Mouse (Mus musculus) neutrophil, adult 59 days (primary cell): Measurements from ENCODE around the gene D230025D16Rik. TPM values are rescaled to one million over a fixed set of nuclear protein-coding genes. Genes with fewer than 3 reads are reported as not detected.

Experiments
- total RNA-seq, 2 experiments: library from RNA; stranded (reverse); gene quantifications; 1 replicate in 1 of 2; 2 replicates in 1 of 2; pipeline ENCODE4 v1.2.4; 2023

The D230025D16Rik gene
- total RNA-seq = 10 to 100 TPM; 35.5 to 39.9 TPM

GRCm38 (mm10) chr8:105224413-105225271 lies at the start of gene D230025D16Rik:
D230025D16Rik (plus strand) TSS chr8:105225145.

GRCm38 (mm10) chr8:105254966-105255350 lies 30.0 kb downstream of the D230025D16Rik start, which contains the start of gene B3gnt9:
B3gnt9 (minus strand) TSS chr8:105255153.

GRCm38 (mm10) chr8:105264024-105264982 lies 39.4 kb downstream of the D230025D16Rik start, which contains the start of the genes Tradd and Fbxl8:
Tradd (minus strand) TSS chr8:105264609.
Fbxl8 (plus strand) TSS chr8:105264648.

GRCm38 (mm10) chr8:105269461-105269947 lies 44.6 kb downstream of the D230025D16Rik start, which contains the start of gene Hsf4:
Hsf4 (plus strand) TSS chr8:105269801.

GRCm38 (mm10) chr8:105275840-105276239 lies 50.9 kb downstream of the D230025D16Rik start, which contains the start of gene Nol3:
Nol3 (plus strand) TSS chr8:105276140.

GRCm38 (mm10) chr8:105289805-105290460 lies 65.0 kb downstream of the D230025D16Rik start, which contains the start of gene 4931428F04Rik:
4931428F04Rik (minus strand) TSS chr8:105289864.

GRCm38 (mm10) chr8:105295895-105296573 lies 71.1 kb downstream of the D230025D16Rik start, which contains the start of gene Exoc3l:
Exoc3l (minus strand) TSS chr8:105296101.

GRCm38 (mm10) chr8:105297511-105298192 lies 72.7 kb downstream of the D230025D16Rik start, which contains the start of gene E2f4:
E2f4 (plus strand) TSS chr8:105297663.

Other genes with a start within 250 kb of the D230025D16Rik start
- not detected for gene Ces2h, start 224.3 kb upstream of the D230025D16Rik start, total RNA-seq
- gene Ces3a, start 176.5 kb upstream of the D230025D16Rik start, total RNA-seq = not detected
- not detected for gene Ces3b, start 141.4 kb upstream of the D230025D16Rik start, total RNA-seq
- not detected for gene Ces4a, start 93.3 kb upstream of the D230025D16Rik start, total RNA-seq
- gene Cbfb, start 54.5 kb upstream of the D230025D16Rik start, total RNA-seq = 10 to 100 TPM; 75.2 to 82.3 TPM
- gene B3gnt9, start 30.0 kb downstream of the D230025D16Rik start, total RNA-seq = under 1 TPM; 0.69 to 0.84 TPM
- gene Tradd, start 39.5 kb downstream of the D230025D16Rik start, total RNA-seq = 10 to 100 TPM; 15.9 to 22.2 TPM
- gene Fbxl8, start 39.5 kb downstream of the D230025D16Rik start, total RNA-seq = 1 to 10 TPM; 4.8 to 4.9 TPM
- not detected for gene Hsf4, start 44.7 kb downstream of the D230025D16Rik start, total RNA-seq
- not detected for gene Nol3, start 51.0 kb downstream of the D230025D16Rik start, total RNA-seq
- gene 4931428F04Rik, start 64.7 kb downstream of the D230025D16Rik start, total RNA-seq = 1 to 10 TPM in 1 of 2 experiments, under 1 TPM in 1; 0.78 to 1.1 TPM
- 1 to 10 TPM in 1 of 2 experiments, under 1 TPM in 1; 0.89 to 1.4 TPM for gene Exoc3l, start 71.0 kb downstream of the D230025D16Rik start, total RNA-seq
- gene E2f4, start 72.5 kb downstream of the D230025D16Rik start, total RNA-seq = 10 to 100 TPM; 55.7 to 57.8 TPM
- 1 to 10 TPM in 1 of 2 experiments, under 1 TPM in 1; 0.84 to 1.1 TPM for gene Elmo3, start 80.5 kb downstream of the D230025D16Rik start, total RNA-seq
- gene Lrrc29, start 101.1 kb downstream of the D230025D16Rik start, total RNA-seq = 1 to 10 TPM; 6.0 to 6.4 TPM
- gene Tmem208, start 101.2 kb downstream of the D230025D16Rik start, total RNA-seq = 10 to 100 TPM; 27.4 to 27.9 TPM
- 10 to 100 TPM; 31.8 to 40.1 TPM for gene Fhod1, start 122.8 kb downstream of the D230025D16Rik start, total RNA-seq
- 1 to 10 TPM; 1.1 to 1.5 TPM for gene Slc9a5, start 123.7 kb downstream of the D230025D16Rik start, total RNA-seq
- gene Plekhg4, start 148.1 kb downstream of the D230025D16Rik start, total RNA-seq = under 1 TPM in 1 of 2 experiments, not detected in 1; 0.13 TPM
- not detected for gene Kctd19, start 188.4 kb downstream of the D230025D16Rik start, total RNA-seq
- not detected for gene Lrrc36, start 188.4 kb downstream of the D230025D16Rik start, total RNA-seq
- gene Tppp3, start 246.4 kb downstream of the D230025D16Rik start, total RNA-seq = 10 to 100 TPM; 10.9 to 18.1 TPM